Mouse (Mus musculus): Measurements from ENCODE around the gene Snrpc. TPM values are rescaled to one million over a fixed set of nuclear protein-coding genes. Genes with fewer than 3 reads are reported as not detected.

The Snrpc gene
- total RNA-seq, 2 experiments from 2014 or later, result 50.7 to 54.5 TPM

- peak; percentile 19 to 40 for DNase-seq (ENCODE audit: low spot score in 2 of 2)
- intact Hi-C loops (cut with DNase I), result no loop called here
These were observed 19.1 kb downstream of the Snrpc start for GRCm38 (mm10) chr17:27856798-27857648.

DNA sequence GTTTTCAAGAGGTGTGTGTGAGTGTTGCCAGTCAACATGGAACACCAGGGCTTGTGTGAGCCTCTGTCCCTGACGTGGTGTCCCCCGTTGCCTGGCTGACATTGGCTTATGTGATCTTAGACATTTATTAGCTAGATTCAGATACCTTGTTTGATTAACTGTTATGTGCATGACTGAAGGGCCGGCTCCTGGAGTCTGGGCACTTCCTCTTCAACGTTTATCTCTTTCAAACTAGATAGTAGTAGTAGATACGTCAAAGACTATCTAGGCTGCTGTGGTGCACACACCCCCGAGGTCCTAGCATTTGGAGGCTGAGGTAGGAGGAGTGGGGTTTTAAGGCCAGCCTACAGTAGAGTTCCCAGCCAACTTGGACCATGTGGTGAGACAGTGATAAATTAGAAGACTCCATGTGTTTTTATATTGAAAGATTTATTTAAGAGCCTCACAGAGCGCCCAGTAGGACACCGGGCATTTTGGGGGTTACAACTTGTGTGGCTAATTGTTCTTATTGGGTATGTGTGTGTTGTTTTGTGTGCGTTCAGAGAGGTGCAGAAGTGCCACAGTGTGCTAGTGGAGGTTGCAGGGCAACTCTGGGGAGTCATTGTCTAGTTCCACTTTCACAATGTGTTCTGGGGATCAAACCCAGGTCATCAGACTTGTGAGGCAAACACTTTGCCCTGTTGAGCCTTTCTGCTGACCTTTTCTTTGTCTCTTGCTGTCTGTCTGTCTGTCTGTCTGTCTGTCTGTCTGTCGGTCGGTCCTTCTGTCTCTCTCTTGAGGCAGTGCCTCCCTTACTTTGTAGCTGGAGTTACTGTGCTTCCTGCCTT, 19.9 kb downstream of the Snrpc start:
- no peak for DNase-seq (ENCODE audit: low spot score in 2 of 2)
- intact Hi-C loops (cut with DNase I), result no loop called here

- no peak for DNase-seq (ENCODE audit: low spot score in 2 of 2)
- intact Hi-C loops (cut with DNase I), result no loop called here
These were observed 21.2 kb downstream of the Snrpc start for GRCm38 (mm10) chr17:27859131-27859530.

GRCm38 (mm10) chr17:27865461-27865860, 27.5 kb downstream of the Snrpc start:
- no peak for DNase-seq (ENCODE audit: low spot score in 2 of 2)

DNA sequence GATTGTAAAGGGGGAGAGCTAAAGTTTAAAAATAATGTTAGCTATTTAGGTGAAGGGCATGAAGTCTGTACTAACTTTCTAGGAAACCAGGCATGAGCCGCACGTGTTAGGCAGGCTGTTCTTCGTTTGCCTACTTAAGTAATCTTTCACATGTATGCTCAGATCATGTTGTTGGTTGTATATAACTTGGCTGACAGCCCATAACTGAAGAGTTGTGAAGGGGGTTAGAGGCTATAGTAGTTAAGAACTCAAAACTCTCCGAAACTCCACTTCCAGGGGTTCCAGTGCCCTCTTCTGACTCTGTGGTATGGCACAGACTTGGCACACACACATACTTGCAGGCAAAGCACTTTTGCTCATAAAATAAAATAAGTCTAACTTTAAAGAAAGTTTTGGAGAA, 28.8 kb downstream of the Snrpc start:
- intact Hi-C loops (cut with DNase I), result no loop called here
- DNase-seq (ENCODE audit: low spot score in 2 of 2), result no peak

More at GRCm38 (mm10) chr17:27865461-27865860, 27.5 kb downstream of the Snrpc start:
- intact Hi-C loops (cut with DNase I), result no loop called here

DNA sequence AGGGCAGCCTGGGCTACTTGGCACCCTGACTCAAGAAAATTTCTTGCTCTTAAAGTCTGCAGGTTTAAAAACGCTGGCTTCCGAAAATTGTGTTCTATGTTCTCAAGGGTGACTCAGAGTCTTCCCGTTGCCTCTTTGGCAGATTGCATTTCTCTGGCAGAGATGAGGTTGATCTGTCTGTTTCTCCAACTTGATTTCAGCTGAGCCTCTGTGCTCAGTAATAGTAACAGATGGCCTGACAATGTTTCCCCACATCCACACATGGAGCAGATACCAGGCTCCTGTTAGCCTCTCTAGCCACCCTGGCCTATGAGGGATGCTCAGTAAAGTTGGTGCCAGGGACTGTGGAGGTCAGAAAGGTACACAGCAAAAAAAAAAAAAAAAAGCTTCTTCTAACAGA, 33.9 kb downstream of the Snrpc start:
- intact Hi-C loops (cut with DNase I), result no loop called here
- peak; percentile 28 to 86 for DNase-seq (ENCODE audit: low spot score in 2 of 2)

- intact Hi-C loops (cut with DNase I), result no loop called here
- no peak for DNase-seq (ENCODE audit: low spot score in 2 of 2)
These were observed 35.6 kb downstream of the Snrpc start for GRCm38 (mm10) chr17:27873583-27873982.

DNA sequence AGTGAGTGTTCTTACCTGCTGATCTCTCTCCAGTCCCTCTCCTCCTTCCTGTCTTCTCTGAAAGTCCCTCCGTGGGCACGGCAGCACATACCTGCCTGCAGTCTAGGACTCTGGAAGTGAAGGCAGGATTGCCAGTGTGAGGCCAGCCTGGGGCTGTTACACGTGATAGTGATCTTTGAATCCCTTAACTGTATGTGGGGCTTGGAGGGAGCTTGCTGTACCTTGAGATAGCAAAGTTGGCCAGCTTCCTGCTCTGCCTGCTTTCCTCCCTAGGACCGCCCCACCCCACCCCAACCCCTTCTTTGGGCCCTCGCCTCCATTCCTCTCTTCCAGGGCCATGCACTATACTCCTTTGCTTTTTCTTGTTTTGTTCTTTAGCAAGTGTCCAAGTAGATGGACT, 36.6 kb downstream of the Snrpc start:
- intact Hi-C loops (cut with DNase I), result no loop called here
- DNase-seq (ENCODE audit: low spot score in 2 of 2), result no peak

DNA sequence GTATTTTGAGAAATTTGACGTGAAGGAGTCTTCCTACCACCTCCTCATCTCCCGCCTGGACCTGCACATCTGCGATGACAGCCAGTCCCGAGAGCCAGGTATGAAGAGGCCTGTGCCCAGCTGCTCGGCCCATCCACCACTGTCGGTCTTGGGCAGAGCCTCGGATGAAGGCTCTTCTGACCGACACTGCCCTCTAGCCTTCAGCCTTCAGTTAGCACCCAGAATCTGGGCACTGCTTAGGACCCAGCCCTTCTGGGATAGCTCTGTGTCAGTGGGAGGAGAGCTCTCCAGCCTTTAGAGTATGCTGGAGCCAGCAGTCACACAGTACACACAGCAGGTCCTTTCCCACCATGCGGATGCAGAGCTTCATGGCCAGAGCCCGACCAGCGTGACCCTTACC, 43.6 kb downstream of the Snrpc start:
- intact Hi-C loops (cut with DNase I), result no loop called here

GRCm38 (mm10) chr17:27883129-27883528, 45.2 kb downstream of the Snrpc start:
- intact Hi-C loops (cut with DNase I), result no loop called here
- no peak for DNase-seq (ENCODE audit: low spot score in 2 of 2)

More for the DNA sequence above, 43.6 kb downstream of the Snrpc start:
- DNase-seq (ENCODE audit: low spot score in 2 of 2), result no peak

GRCm38 (mm10) chr17:27883994-27884393, 46.0 kb downstream of the Snrpc start:
- intact Hi-C loops (cut with DNase I), result no loop called here
- DNase-seq (ENCODE audit: low spot score in 2 of 2), result no peak

DNA sequence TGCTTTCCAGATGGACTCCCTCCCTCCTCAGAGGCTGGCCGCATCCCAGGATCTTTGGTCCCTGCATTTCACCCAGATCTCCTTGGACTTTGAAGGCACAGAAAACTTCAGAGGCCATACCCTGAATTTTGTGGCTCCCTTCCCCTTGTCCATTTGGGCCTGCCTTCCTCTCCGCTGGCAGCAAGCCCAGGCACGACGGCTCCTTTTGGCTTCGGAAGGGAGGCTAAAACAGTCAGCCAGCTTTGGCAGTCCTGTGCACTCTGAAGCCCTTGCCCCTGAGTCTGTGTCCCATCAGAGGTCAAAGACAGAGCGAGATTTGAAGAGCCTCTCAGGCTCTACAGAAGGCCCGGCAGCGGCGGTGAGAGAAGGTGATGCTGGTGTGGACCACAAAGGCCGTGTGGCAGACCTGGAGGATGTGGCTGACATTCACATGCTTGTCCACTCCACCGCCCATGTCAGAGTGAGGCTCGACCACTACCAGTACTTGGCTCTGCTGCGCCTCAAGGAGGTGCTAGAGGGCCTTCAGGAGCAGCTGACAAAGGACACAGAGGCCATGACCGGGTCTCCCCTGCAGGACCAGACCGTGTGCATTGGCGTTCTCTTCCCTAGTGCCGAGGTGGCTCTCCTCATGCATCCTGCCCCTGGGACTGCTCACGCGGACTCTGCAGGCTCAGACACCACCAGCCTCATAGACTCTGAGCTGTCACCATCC, 48.7 kb downstream of the Snrpc start:
- DNase-seq (ENCODE audit: low spot score in 2 of 2), result no peak
- intact Hi-C loops (cut with DNase I), result no loop called here

Other genes with a start within 250 kb of the Snrpc start
- gene Nudt3, start 214.7 kb upstream of the Snrpc start, total RNA-seq (2021), result 100 to 1,000 TPM; 573 to 611 TPM
- 1 to 10 TPM in 1 of 2 experiments, not detected in 1; 2.1 TPM for gene RPS10-NUDT3, start 202.9 kb upstream of the Snrpc start, total RNA-seq (2021)
- 100 to 1,000 TPM; 430 to 432 TPM for gene Rps10, start 201.5 kb upstream of the Snrpc start, total RNA-seq (2021)
- gene Pacsin1, start 182.6 kb upstream of the Snrpc start, total RNA-seq (2021), result 100 to 1,000 TPM; 428 to 433 TPM
- gene Spdef, start 109.2 kb upstream of the Snrpc start, total RNA-seq (2021), result under 1 TPM in 1 of 2 experiments, not detected in 1; 0.21 TPM
- gene D17Wsu92e, start 17.5 kb upstream of the Snrpc start, total RNA-seq (2021), result 100 to 1,000 TPM; 196 to 198 TPM
- 10 to 100 TPM; 17.8 to 22.9 TPM for gene Uhrf1bp1, start 18.3 kb downstream of the Snrpc start, total RNA-seq (2021)
- 10 to 100 TPM; 32.3 to 35.8 TPM for gene Anks1, start 71.2 kb downstream of the Snrpc start, total RNA-seq (2021)
- gene Taf11, start 71.7 kb downstream of the Snrpc start, total RNA-seq (2021), result 10 to 100 TPM; 46.9 to 48.3 TPM
- gene Tcp11, start 242.5 kb downstream of the Snrpc start, total RNA-seq (2021), result under 1 TPM; 0.80 to 0.99 TPM